Mouse (Mus musculus) intestine, embryonic 15.5 days (tissue): Measurements from ENCODE around the gene Mmaa. TPM values are rescaled to one million over a fixed set of nuclear protein-coding genes. Genes with fewer than 3 reads are reported as not detected.

Experiments used
- ATAC-seq: fragments of 200-750 bp; cut with Nextera tagmentation; 2 replicates; pipeline ENCODE4 v1.8.0; 2017; ENCODE audit warnings: moderate TSS enrichment, moderate library complexity
- H3K27ac ChIP-seq: fragments of 300-500 bp; sonication (generic); 2 replicates; pipeline ENCODE4 v1.5.1; 2015; ENCODE audit warnings: mild to moderate bottlenecking, inconsistent platforms
- H3K27me3 ChIP-seq: fragments of 300-500 bp; sonication (generic); replicated peaks from 2 replicates; pipeline ENCODE4 v1.6.1; 2015; ENCODE audit warnings: inconsistent platforms
- H3K36me3 ChIP-seq: fragments of 300-500 bp; sonication (generic); 2 replicates; pipeline ENCODE4 v1.6.1; 2015; ENCODE audit warnings: inconsistent platforms
- H3K4me1 ChIP-seq: fragments of 300-500 bp; sonication (generic); replicated peaks from 2 replicates; pipeline ENCODE4 v1.6.1; 2015; ENCODE audit warnings: inconsistent platforms
- H3K4me2 ChIP-seq: fragments of 300-500 bp; sonication (generic); replicated peaks from 2 replicates; pipeline ENCODE4 v1.6.1; 2015; ENCODE audit warnings: mild to moderate bottlenecking, inconsistent platforms
- H3K4me3 ChIP-seq: fragments of 300-500 bp; sonication (generic); replicated peaks from 2 replicates; pipeline ENCODE4 v1.5.1; 2015; ENCODE audit warnings: inconsistent platforms
- H3K9ac ChIP-seq: fragments of 300-500 bp; sonication (generic); 2 replicates; pipeline ENCODE4 v1.6.1; 2015; ENCODE audit warnings: inconsistent platforms
- H3K9me3 ChIP-seq: fragments of 300-500 bp; sonication (generic); 2 replicates; pipeline ENCODE4 v1.6.1; 2016; ENCODE audit warnings: inconsistent platforms
- WGBS: fragments of 180-500 bp; shearing (Covaris S2); methylation state at CpG from one replicate; pipeline ENCODE4 v1.1.7; 2015; 5-methylcytosine and 5-hydroxymethylcytosine counted together
- polyA plus RNA-seq: library from polyadenylated mRNA; unstranded; fragments of >200 nt; fragmentation: Nextera tagmentation; extraction: Ambion mirVana; gene quantifications from 2 replicates; pipeline ENCODE4 v1.2.1, GENCODE M21; 2015

Gene Mmaa
- polyA plus RNA-seq, 1 experiment from 2014 or later = 12.8 TPM

DNA sequence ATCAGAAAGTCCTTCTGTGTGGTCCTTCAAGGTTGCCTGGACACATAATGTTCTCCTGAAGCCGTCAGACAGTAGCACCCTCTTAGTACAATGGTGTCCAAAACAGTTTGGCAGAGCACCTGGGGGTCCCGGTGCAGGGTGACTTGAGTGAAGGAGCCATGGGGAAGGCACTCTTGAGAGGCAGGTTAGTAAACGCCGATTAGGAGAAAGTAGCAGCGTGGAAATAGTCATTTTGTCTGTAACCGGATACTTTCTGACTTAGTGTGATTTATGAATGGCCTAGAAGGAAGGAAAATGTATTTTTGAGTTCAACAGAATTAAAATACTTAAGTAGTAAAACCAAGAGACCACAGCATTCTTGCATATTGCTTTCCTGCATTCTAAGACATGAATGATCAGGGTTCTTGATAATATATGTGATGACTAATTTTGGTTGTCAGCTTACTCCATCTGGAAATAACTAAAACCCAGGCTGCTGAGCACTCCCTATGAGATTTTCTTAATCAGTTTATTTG lies 13.3 kb downstream of the Mmaa start:
- Histone ChIP-seq H3K4me2 (no peak overlapping the region), H3K27me3 (no peaks in the 10 kb centered on the region), H3K4me1 (no peaks in the 10 kb centered on the region), H3K9me3 (no peaks in the 10 kb centered on the region), H3K9ac (no peak overlapping the region), H3K36me3 (0 out of 2 replicates have a peak, but pooled peaks cover 3% of the 10 kb centered on the region), H3K27ac (no peak overlapping the region), H3K4me3 (no peak overlapping the region)
- ATAC-seq = no peak
- WGBS = 86% methylated on average over 6 of the region's 6 CpGs

DNA sequence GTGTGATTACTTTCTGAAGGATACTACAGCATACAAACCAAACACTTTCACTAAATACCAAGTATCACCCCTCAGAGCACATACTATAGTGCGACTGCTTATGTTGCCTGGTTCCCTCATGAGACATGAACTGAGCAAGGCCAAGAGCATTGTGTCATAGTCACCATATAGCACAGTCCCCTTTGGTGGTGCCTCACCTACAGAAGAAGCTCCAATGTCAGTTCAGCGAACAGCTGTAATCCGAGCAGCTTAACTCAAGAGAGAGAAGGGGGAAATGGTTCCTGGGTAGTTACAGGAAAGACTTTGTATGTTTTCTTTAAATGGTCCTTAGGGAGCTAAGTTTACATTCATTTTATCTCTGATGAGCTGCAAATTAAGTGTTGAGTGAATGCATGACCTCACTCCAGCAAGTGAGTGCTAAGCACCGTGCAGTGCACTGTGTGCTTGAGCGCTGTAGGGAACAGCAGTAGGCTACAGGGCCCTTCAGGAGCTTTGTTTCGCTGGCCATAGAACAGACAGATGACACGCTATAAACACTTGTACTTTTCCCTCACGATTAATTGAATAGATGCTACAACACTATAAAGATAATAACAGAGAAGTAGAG lies 17.4 kb downstream of the Mmaa start:
- Histone ChIP-seq H3K36me3 (0 out of 2 replicates have a peak, but pooled peaks cover 3% of the 10 kb centered on the region), H3K9ac (no peak overlapping the region), H3K4me1 (no peaks in the 10 kb centered on the region), H3K4me2 (no peak overlapping the region), H3K27ac (no peak overlapping the region), H3K27me3 (no peaks in the 10 kb centered on the region), H3K4me3 (no peak overlapping the region), H3K9me3 (no peaks in the 10 kb centered on the region)
- 80% methylated on average over 8 of the region's 8 CpGs for WGBS
- ATAC-seq = no peak

DNA sequence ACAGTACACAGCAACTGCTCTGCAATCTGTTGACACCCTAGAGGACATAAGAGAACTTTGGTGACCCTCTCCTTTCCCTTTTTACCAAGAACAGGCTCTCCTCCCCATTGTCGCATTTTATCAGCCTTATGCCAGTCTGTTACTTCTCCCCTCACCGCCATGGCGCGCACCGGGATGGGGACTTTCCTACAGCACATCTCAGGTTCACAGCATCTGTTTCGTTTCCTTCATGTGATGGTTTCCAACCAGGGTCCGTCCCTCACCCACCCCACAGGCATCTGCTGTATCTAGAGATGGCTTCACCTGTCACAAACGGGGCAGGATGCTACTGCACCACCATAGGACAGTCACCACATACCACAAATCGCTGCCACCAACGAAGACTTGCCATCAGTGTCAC lies 19.8 kb downstream of the Mmaa start:
- 96% methylated on average over 10 of the region's 10 CpGs for WGBS
- ATAC-seq = no peak

DNA sequence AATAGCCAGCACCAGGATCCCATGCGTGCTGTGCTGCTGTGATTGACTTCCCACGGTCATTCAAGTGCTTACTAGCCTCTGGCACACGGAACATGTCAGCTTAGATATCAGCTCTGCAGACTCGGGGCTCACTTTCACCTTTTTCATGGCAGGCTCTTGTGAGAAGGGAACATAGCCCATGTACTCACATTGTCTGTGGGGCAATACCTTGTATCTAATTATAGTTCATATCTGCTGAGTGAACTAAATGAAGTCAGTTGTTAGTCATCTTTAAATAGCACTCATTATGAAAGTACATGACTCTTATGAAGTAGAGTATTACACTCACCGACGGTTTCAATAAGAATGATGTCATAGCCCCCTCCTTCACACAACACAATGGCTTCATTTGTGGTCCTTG lies 21.0 kb downstream of the Mmaa start:
- Histone ChIP-seq H3K4me2 (no peak overlapping the region), H3K27me3 (no peaks in the 10 kb centered on the region), H3K9ac (no peak overlapping the region), H3K9me3 (no peaks in the 10 kb centered on the region), H3K27ac (no peak overlapping the region), H3K36me3 (0 out of 2 replicates have a peak, but pooled peaks cover 3% of the 10 kb centered on the region), H3K4me1 (no peaks in the 10 kb centered on the region), H3K4me3 (no peak overlapping the region)
- 71% methylated on average over 6 of the region's 6 CpGs for WGBS
- ATAC-seq = no peak

More for the DNA sequence above, 19.8 kb downstream of the Mmaa start:
- Histone ChIP-seq H3K4me1 (no peaks in the 10 kb centered on the region), H3K4me3 (no peak overlapping the region), H3K27me3 (no peaks in the 10 kb centered on the region), H3K9ac (no peak overlapping the region), H3K9me3 (no peaks in the 10 kb centered on the region), H3K27ac (no peak overlapping the region), H3K36me3 (0 out of 2 replicates have a peak, but pooled peaks cover 3% of the 10 kb centered on the region), H3K4me2 (no peak overlapping the region)

DNA sequence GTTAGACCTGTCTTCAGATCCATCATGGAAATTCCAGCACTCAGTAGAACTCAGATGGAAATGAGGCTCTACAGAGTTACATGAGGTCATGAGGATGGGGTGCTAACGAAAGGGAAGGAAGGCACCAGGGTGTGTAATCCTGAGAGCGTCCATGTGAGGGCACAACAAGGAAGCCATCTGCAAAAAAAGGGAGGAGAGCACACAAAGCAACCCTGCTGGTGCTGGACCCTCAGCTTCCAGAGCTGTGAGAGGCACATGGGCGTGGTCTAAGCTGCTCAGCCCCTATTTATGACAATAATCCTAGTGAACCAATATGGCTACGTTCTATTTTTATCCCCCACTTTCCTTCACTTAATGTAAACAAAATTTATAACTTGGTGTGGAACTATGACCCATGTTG lies 22.1 kb downstream of the Mmaa start:
- no peak overlapping the region for H3K4me3 ChIP-seq
- 73% methylated on average over 4 of the region's 4 CpGs for WGBS
- ATAC-seq = no peak
- H3K36me3 ChIP-seq = peaks cover 6% of the 10 kb centered on the region; the same call in 1 of the 2 replicates
- no peak overlapping the region for H3K4me2 ChIP-seq
- no peak overlapping the region for H3K27ac ChIP-seq
- H3K9ac ChIP-seq = no peak overlapping the region
- H3K4me1 ChIP-seq = no peaks in the 10 kb centered on the region
- H3K27me3 ChIP-seq = no peaks in the 10 kb centered on the region
- no peaks in the 10 kb centered on the region for H3K9me3 ChIP-seq

DNA sequence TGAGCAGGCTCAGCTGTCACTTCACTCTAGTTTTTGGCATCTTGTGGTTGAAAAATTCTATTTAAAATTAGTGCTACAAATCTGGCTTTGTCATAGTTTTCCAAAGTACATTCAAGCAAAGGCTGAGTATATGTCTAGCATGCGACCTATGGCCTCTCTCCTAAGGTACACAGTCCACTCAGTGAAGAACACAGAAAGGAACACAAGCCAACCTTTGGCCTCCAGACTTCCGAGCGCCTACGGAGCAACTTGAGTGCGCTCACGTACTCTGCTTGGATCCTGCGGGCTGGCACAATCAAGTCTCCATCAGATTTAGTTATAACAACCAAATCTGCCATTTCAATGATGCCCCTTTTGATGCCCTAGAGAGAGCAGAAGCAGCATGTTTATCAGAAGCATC lies 25.8 kb downstream of the Mmaa start:
- Histone ChIP-seq H3K4me3 (no peak overlapping the region), H3K27me3 (no peaks in the 10 kb centered on the region), H3K9ac (no peak overlapping the region), H3K4me1 (no peaks in the 10 kb centered on the region), H3K27ac (no peak overlapping the region), H3K9me3 (no peaks in the 10 kb centered on the region), H3K4me2 (no peak overlapping the region), H3K36me3 (peaks cover 3% of the 10 kb centered on the region; the same call in 1 of the 2 replicates)
- no peak for ATAC-seq
- 93% methylated on average over 7 of the region's 7 CpGs for WGBS

DNA sequence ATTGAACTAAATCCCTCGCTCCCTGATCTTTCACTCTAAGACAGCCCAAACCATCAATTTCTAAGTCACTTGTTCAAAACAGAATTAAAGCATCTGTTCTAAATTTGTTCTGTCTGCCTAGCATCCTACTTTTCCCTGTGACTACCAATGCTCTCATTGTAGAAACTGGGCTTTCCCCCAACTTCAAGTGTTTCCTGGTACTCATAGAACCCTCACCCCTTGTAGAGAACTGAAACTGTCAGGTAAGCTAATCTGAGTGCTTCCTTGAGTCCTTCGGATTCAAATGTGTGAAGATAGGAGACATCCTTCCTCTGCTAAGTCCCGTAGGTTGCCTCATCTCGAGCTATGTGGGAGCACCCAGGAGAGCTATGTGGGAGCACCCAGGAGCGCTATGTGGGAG lies 32.8 kb downstream of the Mmaa start:
- no peaks in the 10 kb centered on the region for H3K27me3 ChIP-seq
- no peak overlapping the region for H3K4me3 ChIP-seq
- no peaks in the 10 kb centered on the region for H3K9me3 ChIP-seq
- ATAC-seq = no peak
- H3K36me3 ChIP-seq = no peaks in the 10 kb centered on the region
- H3K9ac ChIP-seq = no peak overlapping the region
- WGBS = 85% methylated on average over 5 of the region's 5 CpGs
- H3K4me1 ChIP-seq = no peaks in the 10 kb centered on the region
- H3K27ac ChIP-seq = no peak overlapping the region
- no peak overlapping the region for H3K4me2 ChIP-seq

- H3K4me3 ChIP-seq = no peak overlapping the region
- H3K36me3 ChIP-seq = no peaks in the 10 kb centered on the region
- WGBS = 60% methylated on average over 8 of the region's 8 CpGs
- H3K4me1 ChIP-seq = no peaks in the 10 kb centered on the region
- H3K9ac ChIP-seq = no peak overlapping the region
- H3K4me2 ChIP-seq = no peak overlapping the region
- H3K9me3 ChIP-seq = no peaks in the 10 kb centered on the region
- no peak for ATAC-seq
- no peak overlapping the region for H3K27ac ChIP-seq
- H3K27me3 ChIP-seq = no peaks in the 10 kb centered on the region
Observed at GRCm38 (mm10) chr8:79256076-79256705, 38.5 kb downstream of the Mmaa start.

GRCm38 (mm10) chr8:79253742-79254141 lies 41.0 kb downstream of the Mmaa start:
- no peak overlapping the region for H3K9ac ChIP-seq
- no peak overlapping the region for H3K4me2 ChIP-seq
- 86% methylated on average over 6 of the region's 6 CpGs for WGBS
- H3K9me3 ChIP-seq = no peaks in the 10 kb centered on the region
- H3K36me3 ChIP-seq = no peaks in the 10 kb centered on the region
- no peaks in the 10 kb centered on the region for H3K4me1 ChIP-seq
- ATAC-seq = no peak
- no peaks in the 10 kb centered on the region for H3K27me3 ChIP-seq
- H3K4me3 ChIP-seq = no peak overlapping the region
- H3K27ac ChIP-seq = no peak overlapping the region

DNA sequence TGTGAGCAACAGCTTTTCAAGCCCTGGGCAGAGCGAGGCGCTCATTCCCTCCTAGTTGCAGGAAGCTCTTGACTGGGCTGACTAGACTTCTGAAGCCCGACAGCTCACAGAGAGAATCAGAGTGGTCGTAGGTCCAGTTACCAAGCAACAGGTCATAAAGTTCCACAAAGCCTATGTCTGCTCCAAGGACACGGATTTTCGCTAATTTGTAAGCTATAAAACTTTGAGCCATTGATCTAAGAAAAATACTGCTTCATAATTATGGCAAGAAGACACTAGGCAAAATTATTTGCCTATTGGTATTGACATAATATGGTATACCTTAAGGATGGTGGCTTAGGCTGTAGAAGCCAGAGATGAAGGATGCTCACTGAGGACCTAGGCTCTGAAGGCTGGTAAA lies 46.3 kb downstream of the Mmaa start, which contains the start of gene 1700011L22Rik:
Gene 1700011L22Rik (minus strand): TSS at position 101 of the 400 bp plus-strand sequence.
- no peak within 1 kb of the TSS for H3K4me3 ChIP-seq
- no peak within 1 kb of the TSS for H3K9ac ChIP-seq
- no peaks in the 10 kb centered on the region for H3K36me3 ChIP-seq
- no peak within 1 kb of the TSS for H3K4me2 ChIP-seq
- no peaks in the 10 kb centered on the region for H3K4me1 ChIP-seq
- H3K27ac ChIP-seq = no peak within 1 kb of the TSS
- WGBS = 64% methylated on average over 6 of the region's 6 CpGs
- H3K9me3 ChIP-seq = no peaks in the 10 kb centered on the region
- no peaks in the 10 kb centered on the region for H3K27me3 ChIP-seq
- ATAC-seq = no peak

DNA sequence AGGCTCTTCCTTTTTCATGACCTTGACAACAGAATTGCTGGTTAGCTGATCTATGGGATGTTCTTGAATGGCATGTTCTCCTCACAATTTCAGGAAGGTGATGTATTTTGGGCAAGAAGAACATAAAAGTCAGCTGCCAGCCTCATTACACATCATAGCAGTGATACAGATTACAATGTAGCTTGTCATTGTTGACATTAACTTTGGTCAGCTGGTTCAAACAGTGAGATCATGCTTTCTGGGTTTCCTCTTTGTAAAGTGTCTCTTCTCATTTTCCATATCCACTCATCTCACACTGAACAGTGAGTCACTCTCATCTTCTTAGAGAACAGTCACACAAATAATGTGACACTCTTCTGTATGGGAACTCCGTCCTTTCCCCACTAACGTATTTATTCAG lies 51.3 kb downstream of the Mmaa start:
- Histone ChIP-seq H3K4me2 (no peak overlapping the region), H3K9me3 (no peaks in the 10 kb centered on the region), H3K4me1 (no peaks in the 10 kb centered on the region), H3K4me3 (no peak overlapping the region), H3K36me3 (no peaks in the 10 kb centered on the region), H3K27me3 (no peaks in the 10 kb centered on the region), H3K9ac (no peak overlapping the region), H3K27ac (no peak overlapping the region)
- WGBS = 63% methylated on average over 2 of the region's 2 CpGs
- ATAC-seq = no peak

DNA sequence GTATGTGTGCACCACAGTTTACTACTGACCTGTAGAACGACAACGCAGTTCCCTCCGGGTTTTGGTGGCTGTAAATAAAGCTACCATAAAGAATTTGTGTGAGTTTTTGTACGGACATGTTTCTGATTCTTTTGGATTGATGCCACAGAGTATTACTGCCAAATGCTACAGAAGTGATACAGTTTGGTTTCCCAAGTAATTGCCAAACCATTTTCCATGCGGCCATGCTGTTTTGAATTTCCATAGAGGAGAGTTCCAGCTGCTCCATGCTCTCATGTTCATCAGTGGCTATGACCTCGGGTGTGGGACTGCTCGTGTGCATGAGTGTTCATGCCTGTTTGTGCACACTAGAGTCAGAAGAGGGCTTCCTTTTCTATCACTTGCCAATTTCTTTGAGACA lies 54.7 kb downstream of the Mmaa start:
- 77% methylated on average over 7 of the region's 7 CpGs for WGBS

GRCm38 (mm10) chr8:79239320-79239719 lies 55.4 kb downstream of the Mmaa start:
- Histone ChIP-seq H3K4me1 (no peaks in the 10 kb centered on the region), H3K36me3 (no peaks in the 10 kb centered on the region), H3K4me3 (no peak overlapping the region), H3K9me3 (no peaks in the 10 kb centered on the region), H3K9ac (no peak overlapping the region), H3K27ac (no peak overlapping the region), H3K4me2 (no peak overlapping the region), H3K27me3 (no peaks in the 10 kb centered on the region)
- ATAC-seq = no peak
- WGBS = 54% methylated on average over 3 of the region's 3 CpGs

More for the DNA sequence above, 54.7 kb downstream of the Mmaa start:
- H3K9me3 ChIP-seq = no peaks in the 10 kb centered on the region
- no peak overlapping the region for H3K9ac ChIP-seq
- no peaks in the 10 kb centered on the region for H3K27me3 ChIP-seq
- no peak overlapping the region for H3K27ac ChIP-seq
- no peak for ATAC-seq
- no peaks in the 10 kb centered on the region for H3K36me3 ChIP-seq
- no peak overlapping the region for H3K4me2 ChIP-seq
- H3K4me3 ChIP-seq = no peak overlapping the region
- no peaks in the 10 kb centered on the region for H3K4me1 ChIP-seq
